Mouse (Mus musculus): ENCODE measurements at regions not wholly inside any gene's neighbourhood (a gene's known extent, or its start where the extent isn't known, plus 50 kb on each side); places are given as distances from the start of the nearest gene placed in this dataset.

GRCm38 (mm10) chr4:152614356-152615100 is 136.9 kb upstream of the Kcnab2 start:
- Histone ChIP-seq H3K36me3 (ENCODE audit: control insufficient read depth, insufficient read depth, low read length) (no peaks in the 10 kb centered on the region), H3K27ac (replicated peaks; ENCODE audit: insufficient read depth, low read depth, low read length) (no peak overlapping the region), H3K4me1 (ENCODE audit: control insufficient read depth, insufficient read depth, low read length) (no peaks in the 10 kb centered on the region), H3K79me2 (ENCODE audit: control insufficient read depth, insufficient read depth, low read length) (no peaks in the 10 kb centered on the region), H3K4me3 (ENCODE audit: insufficient read depth, low read depth, low read length) (no peak overlapping the region), H3K9ac (ENCODE audit: low read depth, low read length) (no peak overlapping the region), H3K27me3 (ENCODE audit: control insufficient read depth, insufficient read depth, low read length) (no peaks in the 10 kb centered on the region)
- no peak for DNase-seq (ENCODE audit: extremely low read depth, low read depth, low spot score)
- TF ChIP-seq CTCF (IDR thresholded peaks at IDR 0.05; ENCODE audit: low read depth, low read length) (no peak), POLR2A (IDR thresholded peaks at IDR 0.05; ENCODE audit: extremely low read depth, insufficient read depth, low read length) (no peak)
- WGBS, result 80% methylated on average over 13 of the region's 13 CpGs

All from liver, adult 2 months (tissue).